Mouse (Mus musculus) forebrain, embryonic 10.5 days (tissue): ENCODE measurements around the gene Cyp2j12. TPM values are rescaled to one million over a fixed set of nuclear protein-coding genes. Genes with fewer than 3 reads are reported as not detected.

Source experiments
- DNase-seq: peaks from one replicate; pipeline ENCODE4 v3.0.0-alpha.2; 2017; ENCODE audit warnings: low spot score; ENCODE audit errors: extremely low spot score
- H3K27ac ChIP-seq: fragments of 300-500 bp; sonication (generic); 2 replicates; pipeline ENCODE4 v1.5.1; 2016; ENCODE audit warnings: mild to moderate bottlenecking
- H3K27me3 ChIP-seq: fragments of 300-500 bp; sonication (generic); 2 replicates; pipeline ENCODE4 v1.6.1; 2016; ENCODE audit warnings: mild to moderate bottlenecking; ENCODE audit not compliant: poor library complexity, severe bottlenecking
- H3K36me3 ChIP-seq: fragments of 300-500 bp; sonication (generic); replicated peaks from 2 replicates; pipeline ENCODE4 v1.6.1; 2016; ENCODE audit warnings: mild to moderate bottlenecking, moderate library complexity
- H3K4me1 ChIP-seq: fragments of 300-500 bp; sonication (generic); 2 replicates; pipeline ENCODE4 v1.6.1; 2016
- H3K4me3 ChIP-seq: fragments of 300-500 bp; sonication (generic); 2 replicates; pipeline ENCODE4 v1.5.1; 2016; ENCODE audit warnings: mild to moderate bottlenecking, moderate library complexity
- H3K9me3 ChIP-seq: fragments of 300-500 bp; sonication (generic); 2 replicates; pipeline ENCODE4 v1.6.1; 2016; ENCODE audit warnings: mild to moderate bottlenecking, moderate library complexity
- WGBS: fragments of 180-500 bp; shearing (Covaris S2); methylation state at CpG from one replicate; pipeline ENCODE4 v1.1.7; 2016; 5-methylcytosine and 5-hydroxymethylcytosine counted together
- polyA plus RNA-seq: library from polyadenylated mRNA; unstranded; fragments of >200 nt; fragmentation: Nextera tagmentation; extraction: Ambion mirVana; gene quantifications from 2 replicates; pipeline ENCODE4 v1.2.1, GENCODE M21; 2016

The Cyp2j12 gene
- polyA plus RNA-seq, 1 experiment from 2014 or later, result not detected

- Histone ChIP-seq H3K27ac (peak within 1 kb of the TSS; percentile 27), H3K36me3 (no peaks in the 10 kb centered on the region), H3K27me3 (no peaks in the 10 kb centered on the region), H3K9me3 (no peaks in the 10 kb centered on the region), H3K4me3 (peak within 1 kb of the TSS; percentile 42), H3K4me1 (peaks cover 18% of the 10 kb centered on the region)
- DNase-seq, result peak; percentile 31
- WGBS, result 5% methylated on average over 19 of the region's 20 CpGs
Measured at GRCm38 (mm10) chr4:96077261-96078125, 63.5 kb downstream of the Cyp2j12 start, which contains the start of gene Cyp2j13. Gene Cyp2j13, minus strand, starts transcription at chr4:96077546.

GRCm38 (mm10) chr4:96062045-96062444, 78.9 kb downstream of the Cyp2j12 start:
- Histone ChIP-seq H3K36me3 (no peaks in the 10 kb centered on the region), H3K27ac (no peak overlapping the region), H3K4me3 (no peak overlapping the region), H3K4me1 (no peaks in the 10 kb centered on the region), H3K9me3 (no peaks in the 10 kb centered on the region), H3K27me3 (no peaks in the 10 kb centered on the region)
- 88% methylated on average over 2 of the region's 2 CpGs for WGBS
- no peak for DNase-seq

- Histone ChIP-seq H3K9me3 (no peaks in the 10 kb centered on the region), H3K4me3 (no peak overlapping the region), H3K27ac (no peak overlapping the region), H3K36me3 (no peaks in the 10 kb centered on the region), H3K27me3 (no peaks in the 10 kb centered on the region), H3K4me1 (no peaks in the 10 kb centered on the region)
- no peak for DNase-seq
- WGBS, result 94% methylated on average over 2 of the region's 2 CpGs
Measured at GRCm38 (mm10) chr4:96060106-96060505, 80.8 kb downstream of the Cyp2j12 start.

Other genes with a start within 250 kb of the Cyp2j12 start
- 33.1 and 34.2 TPM in 2 replicates for gene Hook1, start 173.9 kb downstream of the Cyp2j12 start, polyA plus RNA-seq
- gene Cyp2j13, start 63.6 kb downstream of the Cyp2j12 start, polyA plus RNA-seq, result 0.09 and 0.21 TPM in 2 replicates
- not detected in 2 replicates for gene Cyp2j7, start 95.5 kb upstream of the Cyp2j12 start, polyA plus RNA-seq
- gene Cyp2j11, start 207.5 kb upstream of the Cyp2j12 start, polyA plus RNA-seq, result not detected in 2 replicates